Mouse (Mus musculus): ENCODE data around the gene Ptrh1.

GRCm38 (mm10) chr2:32730854-32731253 lies 44.7 kb upstream of the Ptrh1 start:
- TF ChIP-seq ETS1 (IDR thresholded peaks at IDR 0.05; ENCODE audit: low read depth, low read length) (no peak), NRF1 (IDR thresholded peaks at IDR 0.05; ENCODE audit: insufficient read depth, low read depth, low read length, poor library complexity, severe bottlenecking) (no peak), POLR2A (IDR thresholded peaks at IDR 0.05; ENCODE audit: control insufficient read depth in 1 of 2, insufficient read depth in 1 of 2, low read depth in 1 of 2, low read length in 2 of 2, poor library complexity in 1 of 2) (no peak), ZC3H11A (IDR thresholded peaks at IDR 0.05; ENCODE audit: low read depth, low read length) (no peak), SIN3A (IDR thresholded peaks at IDR 0.05; ENCODE audit: low read length) (no peak), MXI1 (IDR thresholded peaks at IDR 0.05; ENCODE audit: low read depth, low read length) (no peak), USF1 (IDR thresholded peaks at IDR 0.05; ENCODE audit: low read depth, low read length) (no peak), CHD2 (IDR thresholded peaks at IDR 0.05; ENCODE audit: low read length) (no peak), USF2 (IDR thresholded peaks at IDR 0.05; ENCODE audit: borderline replicate concordance in 1 of 2, insufficient read depth in 1 of 2, low read depth in 1 of 2, low read length in 2 of 2) (no peak), CTCF (IDR thresholded peaks at IDR 0.05 in 2 of 3, conservative IDR thresholded peaks at IDR 0.05 in 1 of 3; ENCODE audit: control insufficient read depth in 1 of 3, insufficient read depth in 1 of 3, low read depth in 2 of 3, low read length in 3 of 3, poor library complexity in 1 of 3, severe bottlenecking in 1 of 3) (no peak), POLR2AphosphoS2 (IDR thresholded peaks at IDR 0.05; ENCODE audit: low read length) (no peak), MEF2A (IDR thresholded peaks at IDR 0.05; ENCODE audit: extremely low read depth, insufficient replicate concordance, low read depth, low read length, poor library complexity, severe bottlenecking) (no peak), RAD21 (IDR thresholded peaks at IDR 0.05; ENCODE audit: low read depth, low read length) (no peak), HCFC1 (IDR thresholded peaks at IDR 0.05; ENCODE audit: low read depth, low read length) (no peak)

Data from MEL (cell line).